Mouse (Mus musculus) C2C12 (cell line): ENCODE results near the gene Krt78. TPM values are rescaled to one million over a fixed set of nuclear protein-coding genes. Genes with fewer than 3 reads are reported as not detected.

ENCODE experiments used
- H3K27me3 ChIP-seq: one replicate; pipeline ENCODE4 v1.6.1; 2011; ENCODE audit not compliant: control insufficient read depth, insufficient read depth, insufficient read length
- H3K36me3 ChIP-seq: one replicate; pipeline ENCODE4 v1.6.1; 2011; ENCODE audit not compliant: control insufficient read depth, insufficient read depth
- H3K4me3 ChIP-seq: one replicate; pipeline ENCODE4 v1.5.1; 2011; ENCODE audit warnings: mild to moderate bottlenecking, control low read depth; ENCODE audit not compliant: poor library complexity, insufficient read depth, severe bottlenecking
- H3K79me2 ChIP-seq: one replicate; pipeline ENCODE4 v1.6.1; 2011; ENCODE audit not compliant: control insufficient read depth, insufficient read depth
- H3K79me3 ChIP-seq: one replicate; pipeline ENCODE4 v1.6.1; 2011; ENCODE audit warnings: low read depth, control low read depth
- H3ac ChIP-seq: one replicate; pipeline ENCODE3; 2011; ENCODE audit warnings: low read depth; ENCODE audit not compliant: control insufficient read depth, insufficient read length
- CEBPB ChIP-seq: IDR thresholded peaks from one replicate; pipeline ENCODE4 v1.6.1; 2011; ENCODE audit warnings: low read depth, mild to moderate bottlenecking, control low read depth, moderate library complexity
- CTCF ChIP-seq: IDR thresholded peaks from one replicate; pipeline ENCODE4 v1.5.1; 2011; ENCODE audit not compliant: control insufficient read depth, insufficient read depth, insufficient read length
- FOSL1 ChIP-seq: IDR thresholded peaks from one replicate; pipeline ENCODE4 v1.8.0; 2011; ENCODE audit warnings: mild to moderate bottlenecking, low read length; ENCODE audit not compliant: poor library complexity, insufficient read depth, severe bottlenecking
- MAX ChIP-seq: IDR thresholded peaks from one replicate; pipeline ENCODE4 v1.6.1; 2011; ENCODE audit warnings: mild to moderate bottlenecking, control low read depth
- MYOD1 ChIP-seq: IDR thresholded peaks from one replicate; pipeline ENCODE4 v1.6.1; 2011; ENCODE audit warnings: low read depth; ENCODE audit not compliant: control insufficient read depth, insufficient read length
- MYOG ChIP-seq: IDR thresholded peaks from one replicate; pipeline ENCODE4 v1.6.1; 2011; ENCODE audit not compliant: control insufficient read depth, insufficient read length; ENCODE audit errors: extremely low read depth
- USF1 ChIP-seq: IDR thresholded peaks from one replicate; pipeline ENCODE4 v1.6.1; 2011; ENCODE audit warnings: low read depth, mild to moderate bottlenecking, control low read depth, moderate library complexity
- polyA plus RNA-seq: library from polyadenylated mRNA; unstranded; fragments of >200 nt; fragmentation: generic; extraction: Trizol; gene quantifications from one replicate; pipeline ENCODE4 v1.2.1, GENCODE M21; 2012; ENCODE audit warnings: missing spikeins

Gene Krt78
- polyA plus RNA-seq, 1 experiment: not detected

DNA sequence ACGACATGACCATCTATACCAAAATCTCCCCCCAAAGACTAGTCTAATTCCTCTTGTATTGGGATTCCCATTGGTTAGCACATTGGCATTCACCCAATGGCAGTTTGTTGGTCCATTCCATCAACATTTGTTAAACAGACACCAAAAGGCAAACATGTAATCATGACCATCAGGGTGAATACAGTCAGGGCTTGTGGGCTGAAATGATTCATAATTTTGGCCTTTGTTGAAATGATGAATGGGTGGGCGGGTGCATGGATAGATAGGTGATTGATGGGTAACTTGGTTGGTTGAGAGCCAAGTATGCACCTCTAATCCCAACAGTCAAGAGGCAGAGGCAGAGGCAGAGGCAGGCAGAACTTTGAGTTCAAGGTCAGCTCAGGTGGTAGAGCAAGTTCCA lies 38.0 kb downstream of the Krt78 start:
- no peak overlapping the region for H3ac ChIP-seq
- no peaks in the 10 kb centered on the region for H3K79me2 ChIP-seq
- TF ChIP-seq USF1 (no peak), MYOD1 (no peak), CEBPB (no peak), CTCF (no peak), FOSL1 (no peak), MAX (no peak), MYOG (no peak)
- peaks cover 34% of the 10 kb centered on the region for H3K27me3 ChIP-seq
- H3K79me3 ChIP-seq: no peaks in the 10 kb centered on the region
- H3K36me3 ChIP-seq: no peaks in the 10 kb centered on the region
- no peak overlapping the region for H3K4me3 ChIP-seq

DNA sequence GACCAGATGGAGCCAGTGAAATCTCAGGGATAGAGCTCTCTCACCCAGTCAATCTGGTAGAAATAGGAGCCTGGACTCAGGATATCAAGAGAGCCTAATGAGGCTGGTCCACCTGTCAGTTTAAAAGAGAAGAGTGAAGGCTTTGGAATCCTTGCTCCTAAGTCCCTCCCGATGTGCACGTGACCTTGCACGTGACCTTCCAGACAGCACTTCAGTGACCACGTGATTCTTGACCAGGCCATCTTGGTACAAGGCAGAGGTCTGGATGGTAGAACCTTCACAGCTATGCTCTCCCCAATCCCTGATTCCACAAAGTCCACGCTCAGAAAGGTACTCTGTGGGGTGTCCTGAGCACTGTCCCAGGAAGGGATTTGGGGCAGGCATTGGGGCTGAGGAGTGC lies 49.2 kb downstream of the Krt78 start:
- H3ac ChIP-seq: no peak overlapping the region

DNA sequence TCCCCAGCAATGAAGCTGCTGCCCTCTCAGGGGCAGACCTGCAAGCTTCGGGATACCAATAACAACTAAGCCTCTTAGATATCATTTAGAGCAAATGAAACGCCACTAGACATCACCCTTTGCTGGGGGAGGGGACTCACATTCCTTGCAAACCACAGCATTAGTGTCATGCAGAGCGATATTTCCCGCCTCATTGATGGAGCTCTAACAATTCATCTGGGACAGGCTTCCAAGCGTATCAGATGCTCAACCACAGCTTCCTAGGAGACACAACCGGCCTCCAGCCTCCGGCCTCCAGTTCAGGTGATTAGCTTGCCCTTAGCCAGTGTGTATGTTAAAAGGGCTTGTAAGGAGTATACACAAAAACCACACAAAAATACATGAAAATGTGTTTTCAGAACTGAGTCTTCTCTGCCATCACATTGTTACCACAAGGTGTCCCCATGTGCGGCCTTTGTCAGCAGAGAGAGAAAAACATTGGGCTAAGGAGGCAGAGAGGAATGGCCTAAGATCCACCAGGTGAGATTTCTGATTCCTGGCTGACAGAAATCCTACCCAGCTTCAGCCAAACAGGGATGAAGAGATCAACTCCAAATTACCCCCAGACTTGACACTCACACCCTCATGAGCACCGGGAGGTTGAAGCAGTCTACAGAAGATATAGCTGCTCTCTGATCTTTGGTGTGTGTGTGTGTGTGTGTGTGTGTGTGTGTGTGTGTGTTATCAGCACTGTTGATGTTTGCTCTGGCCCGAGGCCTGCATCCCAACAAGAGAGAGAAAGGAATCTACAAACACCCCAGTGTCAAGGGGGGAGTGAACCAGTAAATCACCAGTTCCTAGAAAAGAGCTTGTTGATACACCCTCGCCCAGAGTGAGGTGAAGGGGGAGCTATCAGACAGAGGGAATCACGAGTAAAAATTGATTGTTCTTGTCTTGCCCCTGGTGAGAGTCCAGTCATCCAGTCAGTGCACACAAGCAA lies 51.6 kb downstream of the Krt78 start:
- H3K27me3 ChIP-seq: peaks cover 40% of the 10 kb centered on the region
- no peak for TF ChIP-seq MYOD1
- TF ChIP-seq MAX: no peak
- no peak for TF ChIP-seq FOSL1
- no peak for TF ChIP-seq CEBPB
- TF ChIP-seq USF1: no peak
- TF ChIP-seq MYOG: no peak
- no peak for TF ChIP-seq CTCF
- no peak overlapping the region for H3K4me3 ChIP-seq
- no peaks in the 10 kb centered on the region for H3K36me3 ChIP-seq
- H3K79me2 ChIP-seq: no peaks in the 10 kb centered on the region
- no peaks in the 10 kb centered on the region for H3K79me3 ChIP-seq
- H3ac ChIP-seq: no peak overlapping the region

More for the DNA sequence above, 49.2 kb downstream of the Krt78 start:
- Histone ChIP-seq H3K79me2 (no peaks in the 10 kb centered on the region), H3K4me3 (no peak overlapping the region), H3K36me3 (no peaks in the 10 kb centered on the region), H3K79me3 (no peaks in the 10 kb centered on the region), H3K27me3 (peaks cover 40% of the 10 kb centered on the region)
- TF ChIP-seq MYOG: no peak
- TF ChIP-seq USF1: peak; percentile 42

Other genes starting within 250 kb of the Krt78 start
- gene Krt5, start 241.4 kb downstream of the Krt78 start, polyA plus RNA-seq: 0.02 TPM
- not detected for gene Krt71, start 211.2 kb downstream of the Krt78 start, polyA plus RNA-seq
- not detected for gene Krt72, start 167.8 kb downstream of the Krt78 start, polyA plus RNA-seq
- not detected for gene Krt73, start 151.9 kb downstream of the Krt78 start, polyA plus RNA-seq
- gene Krt2, start 136.1 kb downstream of the Krt78 start, polyA plus RNA-seq: not detected
- not detected for gene Krt1, start 103.5 kb downstream of the Krt78 start, polyA plus RNA-seq
- not detected for gene Krt77, start 84.6 kb downstream of the Krt78 start, polyA plus RNA-seq
- gene Krt76, start 61.4 kb downstream of the Krt78 start, polyA plus RNA-seq: not detected
- gene Krt4, start 29.6 kb downstream of the Krt78 start, polyA plus RNA-seq: not detected
- gene Krt79, start 14.0 kb downstream of the Krt78 start, polyA plus RNA-seq: 0.07 TPM
- gene Krt8, start 50.2 kb upstream of the Krt78 start, polyA plus RNA-seq: 0.20 TPM
- gene Krt18, start 73.9 kb upstream of the Krt78 start, polyA plus RNA-seq: 0.04 TPM
- gene Eif4b, start 119.5 kb upstream of the Krt78 start, polyA plus RNA-seq: 268 TPM
- gene Tns2, start 146.1 kb upstream of the Krt78 start, polyA plus RNA-seq: 67.8 TPM
- 47.1 TPM for gene Spryd3, start 181.9 kb upstream of the Krt78 start, polyA plus RNA-seq
- 297 TPM for gene Igfbp6, start 190.1 kb upstream of the Krt78 start, polyA plus RNA-seq
- gene Soat2, start 196.2 kb upstream of the Krt78 start, polyA plus RNA-seq: 0.06 TPM
- 45.8 TPM for gene Zfp740, start 249.0 kb upstream of the Krt78 start, polyA plus RNA-seq